Mouse (Mus musculus) lung, adult 2 months (tissue): ENCODE measurements around the gene Selenov.

Experiments
- CTCF ChIP-seq: fragments of 200-500 bp; IDR thresholded peaks from 2 replicates; pipeline ENCODE4 v1.5.1; 2011; ENCODE audit warnings: mild to moderate bottlenecking, low read length, control low read depth; ENCODE audit not compliant: insufficient read depth
- POLR2A ChIP-seq: fragments of 200-500 bp; IDR thresholded peaks from 2 replicates; pipeline ENCODE4 v1.6.1; 2011; ENCODE audit warnings: low read depth, mild to moderate bottlenecking, control low read depth, low read length, borderline replicate concordance; ENCODE audit errors: extremely low read depth

DNA sequence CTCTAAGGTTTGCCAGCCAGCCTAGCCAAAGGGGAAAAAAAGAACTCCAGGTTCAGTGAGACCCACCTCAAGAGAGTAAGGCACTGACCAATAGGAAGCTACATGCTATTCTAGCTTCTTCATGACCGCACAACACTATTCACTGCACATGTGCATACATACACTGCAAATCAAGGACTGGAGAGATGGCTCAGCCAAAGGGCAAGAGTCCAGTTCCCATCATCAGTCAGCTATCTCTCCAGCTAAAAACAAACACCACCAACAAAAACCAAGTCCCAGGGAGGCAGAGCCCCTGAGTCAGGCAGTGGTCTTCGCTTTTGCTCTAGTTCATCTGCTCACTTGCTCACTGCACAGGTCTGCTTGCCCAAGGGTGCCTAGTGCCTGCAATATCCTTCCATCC lies 37.3 kb upstream of the Selenov start:
- TF ChIP-seq CTCF: no peak
- TF ChIP-seq POLR2A: no peak
